In genomic region chr11:42326262-42326661, GRCm38 (mm10) we compare ENCODE assay signal across 24 mouse cellular contexts. TPM values are rescaled to one million over a fixed set of nuclear protein-coding genes. Genes with fewer than 3 reads are reported as not detected.
DNase-seq lines count a peak whose midpoint lies in the region; ATAC-seq and TF ChIP-seq lines count a peak whose summit lies in the region.
"Had no signal": no experiment of that assay in that cellular context is flagged by ENCODE, and none has a peak within 500 bp of the region (broad histone marks: within the 10 kb centered on the region; RNA-seq: fewer than 3 reads in every experiment).

No protein-coding gene starts in this region.

- no peak for ATAC-seq in kidney, postnatal 0 days (replicated peaks; ENCODE audit: low FRiP score, low read depth)
- ATAC-seq: forebrain, embryonic 13.5 days; hindbrain, embryonic 16.5 days had no signal

- no peak overlapping the region for H3K4me2 ChIP-seq in kidney, postnatal 0 days (ENCODE audit: low read length)
- H3K4me2 ChIP-seq: forebrain, embryonic 13.5 days; heart, embryonic 13.5 days; limb, embryonic 15.5 days; midbrain, embryonic 11.5 days had no signal

- no peaks in the 10 kb centered on the region for H3K9me3 ChIP-seq in kidney, postnatal 0 days (replicated peaks; ENCODE audit: low read length)
- H3K9me3 ChIP-seq: forebrain, embryonic 13.5 days; heart, embryonic 13.5 days; limb, embryonic 15.5 days had no signal

- TF ChIP-seq CTCF in kidney, postnatal 0 days (IDR thresholded peaks at IDR 0.05; ENCODE audit: low read depth), result peak; percentile 17; the same call in 1 of the 2 replicates

- H3K27me3 ChIP-seq in kidney, postnatal 0 days (ENCODE audit: insufficient read depth, low read length), result no peaks in the 10 kb centered on the region
- H3K27me3 ChIP-seq: forebrain, embryonic 13.5 days; heart, embryonic 13.5 days; limb, embryonic 15.5 days had no signal

- DNase-seq in kidney, postnatal 0 days (ENCODE audit: low spot score), result no peak
- no peak for DNase-seq in kidney, adult 11 months
- peak; percentile 26 for DNase-seq in 416B (ENCODE audit: low read depth)
- peak; percentile 86 for DNase-seq in Muller cell, postnatal 12 days (ENCODE audit: inconsistent ontology term)
- peak; percentile 1 for DNase-seq in adrenal gland, postnatal 25 days
- DNase-seq in c-Kit-positive CD71-positive TER-119-positive erythroid progenitor cells, embryonic 14.5 days (ENCODE audit: low spot score), result no peak
- no peak for DNase-seq in cerebellum, postnatal 36 days
- DNase-seq: cerebellum, adult 9-11 months; heart, postnatal 36 days; kidney, adult 8-10 months; kidney, postnatal 36 days; lung, adult 18-20 months; lung, postnatal 4 days; right cerebral cortex, adult 18-20 months; thymus, adult 2 months had no signal

- H3K4me1 ChIP-seq in kidney, postnatal 0 days (replicated peaks; ENCODE audit: insufficient read depth, low read length), result no peaks in the 10 kb centered on the region
- H3K4me1 ChIP-seq: forebrain, embryonic 13.5 days; heart, embryonic 13.5 days; limb, embryonic 15.5 days had no signal

- WGBS in kidney, postnatal 0 days, result 84% methylated on average over 4 of the region's 4 CpGs

- H3K27ac ChIP-seq in kidney, postnatal 0 days, result no peak overlapping the region
- H3K27ac ChIP-seq: forebrain, embryonic 13.5 days; heart, embryonic 13.5 days; limb, embryonic 15.5 days had no signal

- no peak overlapping the region for H3K4me3 ChIP-seq in kidney, postnatal 0 days (replicated peaks; ENCODE audit: low read depth, low read length)
- H3K4me3 ChIP-seq: forebrain, embryonic 13.5 days; heart, embryonic 13.5 days; limb, embryonic 15.5 days had no signal

- no peak overlapping the region for H3K9ac ChIP-seq in kidney, postnatal 0 days (ENCODE audit: low read depth, low read length)
- H3K9ac ChIP-seq: forebrain, embryonic 13.5 days; heart, embryonic 13.5 days; limb, embryonic 15.5 days had no signal

- H3K36me3 ChIP-seq in kidney, postnatal 0 days (ENCODE audit: insufficient read depth, low read length), result no peaks in the 10 kb centered on the region
- H3K36me3 ChIP-seq: heart, embryonic 13.5 days; limb, embryonic 15.5 days had no signal

RNA-seq across cellular contexts. Expression of gene Gabra6, which starts 5.4 kb away (rescaled TPM):
- polyA plus RNA-seq in kidney, postnatal 0 days (2015; fragmentation: Nextera tagmentation; extraction: Ambion mirVana), result not detected in 2 replicates
- total RNA-seq in adrenal gland, postnatal 25 days (2021), result not detected in 2 replicates
- total RNA-seq: heart, postnatal 36 days; left cerebral cortex, postnatal 25 days; neutrophil, adult 5-6 weeks had no signal
- polyA plus RNA-seq: forebrain, embryonic 13.5 days; gonadal fat pad, adult 2 months; heart, embryonic 13.5 days; hindbrain, embryonic 16.5 days; limb, embryonic 15.5 days; midbrain, embryonic 11.5 days; stomach, embryonic 14.5 days; thymus, adult 2 months had no signal

Comparison
In these comparisons a context has a peak if more than half of its experiments do, and no peak if none do; other contexts are left out.
1. DNase-seq: peak in 416B (single experiment), Muller cell, postnatal 12 days (single experiment) and adrenal gland, postnatal 25 days (single experiment); none in kidney, postnatal 0 days (single experiment), kidney, adult 11 months (single experiment), c-Kit-positive CD71-positive TER-119-positive erythroid progenitor cells, embryonic 14.5 days (single experiment) and cerebellum, postnatal 36 days (0 of 2).